Mouse (Mus musculus) myocyte (in vitro differentiated cells): ENCODE measurements around the gene Dhtkd1.

Source experiments
- MAX ChIP-seq: IDR thresholded peaks from one replicate; pipeline ENCODE4 v1.6.1; 2011; ENCODE audit warnings: low read depth, mild to moderate bottlenecking, control low read depth
- MYOD1 ChIP-seq, 3 experiments: IDR thresholded peaks; one replicate each; pipeline ENCODE4 v1.6.1; 2011; ENCODE audit warnings: control low read depth in 2 of 3, low read depth in 2 of 3, mild to moderate bottlenecking in 2 of 3, moderate library complexity in 1 of 3; ENCODE audit not compliant: insufficient read length in 2 of 3, control insufficient read depth in 1 of 3
- MYOG ChIP-seq, 3 experiments: IDR thresholded peaks; one replicate each; pipeline ENCODE4 v1.6.1; 2011; ENCODE audit warnings: control low read depth in 2 of 3, low read depth in 2 of 3, mild to moderate bottlenecking in 2 of 3; ENCODE audit not compliant: insufficient read length in 2 of 3, control insufficient read depth in 1 of 3, insufficient read depth in 1 of 3
- POLR2A ChIP-seq: IDR thresholded peaks from one replicate; pipeline ENCODE4 v1.6.1; 2011; ENCODE audit warnings: low read depth, mild to moderate bottlenecking, control low read depth, moderate library complexity; ENCODE audit not compliant: insufficient read length
- POLR2AphosphoS2 ChIP-seq: IDR thresholded peaks from one replicate; pipeline ENCODE4 v1.6.1; 2011; ENCODE audit warnings: low read depth, control low read depth; ENCODE audit not compliant: insufficient read length
- REST ChIP-seq: IDR thresholded peaks from one replicate; pipeline ENCODE4 v1.6.1; 2011; ENCODE audit warnings: mild to moderate bottlenecking, control low read depth, moderate library complexity; ENCODE audit not compliant: insufficient read depth, insufficient read length
- TCF12 ChIP-seq: IDR thresholded peaks from one replicate; pipeline ENCODE4 v1.6.1; 2011; ENCODE audit warnings: mild to moderate bottlenecking, control low read depth; ENCODE audit not compliant: poor library complexity, insufficient read depth, severe bottlenecking

DNA sequence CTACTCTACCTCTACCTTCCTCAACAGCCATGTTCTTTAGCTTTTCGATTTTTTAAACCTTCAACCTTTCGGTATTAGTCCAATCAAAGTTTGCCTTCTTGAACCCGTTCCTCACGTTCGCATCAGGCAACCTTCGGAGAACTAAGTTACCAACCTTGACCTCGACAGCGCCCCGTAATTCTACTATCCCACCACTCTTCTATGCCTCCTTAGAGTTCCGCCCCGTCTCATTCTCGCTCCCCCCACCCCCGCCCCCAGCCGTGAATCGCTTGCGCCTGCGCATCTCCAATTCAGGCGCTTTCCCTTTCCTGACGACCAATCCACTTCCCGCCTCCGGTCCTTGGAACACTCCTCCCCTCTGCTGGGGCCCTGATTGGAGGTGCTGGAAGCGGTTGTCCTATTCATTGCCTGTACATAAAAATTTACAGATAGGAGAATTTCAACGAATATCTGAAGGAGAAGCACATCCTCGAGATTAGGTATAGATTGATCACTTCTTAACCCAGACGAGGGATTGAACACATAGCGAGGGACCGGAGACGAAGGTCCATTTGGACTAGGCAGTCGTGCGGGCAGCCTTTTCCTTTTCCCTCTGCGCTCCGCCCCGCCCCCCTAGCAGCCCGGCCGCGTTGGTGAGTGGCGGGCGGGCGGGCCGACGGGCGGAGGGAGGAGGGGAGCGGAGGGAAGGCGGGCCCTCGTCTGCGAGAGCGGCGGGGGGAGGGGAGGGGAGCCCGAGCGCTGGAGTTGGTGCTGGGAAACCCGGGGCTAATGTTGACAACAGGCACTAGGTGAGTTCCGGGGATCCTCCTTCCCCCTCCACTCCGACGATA is 8.4 kb upstream of the Dhtkd1 start, which contains the start of gene Upf2:
- TF ChIP-seq POLR2AphosphoS2, result peak; percentile 85
- peak; percentile 73 for TF ChIP-seq POLR2A
- TF ChIP-seq MYOG (IDR thresholded peaks at IDR 0.05; ENCODE audit: control insufficient read depth in 1 of 3, insufficient read depth in 1 of 3, insufficient read length in 2 of 3, low read depth in 2 of 3), result no peak
- no peak for TF ChIP-seq TCF12
- TF ChIP-seq MYOD1 (IDR thresholded peaks at IDR 0.05; ENCODE audit: control insufficient read depth in 1 of 3, insufficient read length in 2 of 3, low read depth in 2 of 3), result no peak
- peak; percentile 100 for TF ChIP-seq MAX
- no peak for TF ChIP-seq REST
